Mouse (Mus musculus) thymus, postnatal 14 days (tissue): ENCODE data around the gene AY358078.
"Not testable (repeated sequence)": the region's sequence is repeated elsewhere in the genome, so short reads cannot be mapped to it uniquely, and the experiment has no call there.

ENCODE experiments used
- DNase-seq: peaks from one replicate; pipeline ENCODE4 v3.0.0; 2021

Gene AY358078

DNA sequence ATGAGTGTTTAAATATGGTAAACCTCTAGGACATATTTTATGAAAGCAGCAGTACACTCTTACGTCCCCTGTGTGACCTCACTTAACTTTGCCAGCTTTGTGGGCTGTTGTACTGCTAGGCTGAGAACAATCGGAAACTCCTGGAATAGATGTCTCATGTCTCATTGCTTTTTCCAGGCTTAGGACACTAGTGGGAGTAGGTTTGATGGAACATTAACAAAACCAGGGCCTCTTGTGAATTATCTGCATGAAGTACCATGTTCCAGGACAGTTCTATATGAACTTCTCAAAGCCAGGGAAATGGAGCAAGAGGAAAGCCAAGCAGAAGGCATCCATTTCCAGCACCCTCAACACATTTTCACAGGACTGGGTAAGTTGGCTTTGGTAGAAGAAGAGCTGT is at the start of gene AY358078:
AY358078 (plus strand) TSS at position 301 of the 400 bp plus-strand sequence.
- no peak for DNase-seq

DNA sequence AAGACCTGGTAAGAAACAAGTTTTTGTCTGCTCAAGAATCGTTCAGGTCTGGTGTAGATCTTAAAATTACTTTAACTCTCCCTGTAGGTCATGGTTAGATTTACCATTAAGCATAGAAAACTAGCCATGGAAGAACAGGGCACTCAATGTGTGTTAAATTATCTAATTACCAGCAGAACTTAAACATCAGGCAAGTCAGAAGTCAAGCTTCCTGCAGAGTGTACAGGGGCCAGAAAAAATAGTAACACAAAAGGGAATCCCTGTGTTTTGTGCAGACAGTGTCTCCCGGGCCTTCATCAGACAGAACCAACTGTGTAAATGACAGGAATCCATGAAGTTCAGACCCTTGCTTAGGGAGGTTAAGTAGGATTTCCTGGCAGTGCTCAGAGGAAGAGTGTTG is 43.9 kb upstream of the AY358078 start:
- no peak for DNase-seq

DNA sequence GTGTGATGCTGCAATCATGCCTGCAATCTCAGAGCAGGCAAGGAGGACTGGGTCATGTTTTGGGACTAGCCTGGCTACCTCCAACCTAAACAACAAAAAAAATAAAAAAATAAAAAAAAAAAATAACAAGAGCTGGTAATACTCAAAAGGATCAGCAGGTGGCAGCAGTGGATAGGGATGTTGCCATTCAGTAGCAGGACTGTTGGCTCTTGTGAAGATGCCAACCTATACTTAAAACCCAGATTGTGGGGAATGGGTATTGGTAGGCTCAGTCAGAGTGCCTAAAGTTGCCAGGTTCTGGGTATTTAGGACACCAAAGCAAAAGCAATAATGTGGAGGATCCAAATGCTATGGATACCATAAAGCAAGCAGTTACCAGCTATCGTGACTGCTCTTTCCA is 28.5 kb upstream of the AY358078 start:
- DNase-seq: not testable (repeated sequence)

DNA sequence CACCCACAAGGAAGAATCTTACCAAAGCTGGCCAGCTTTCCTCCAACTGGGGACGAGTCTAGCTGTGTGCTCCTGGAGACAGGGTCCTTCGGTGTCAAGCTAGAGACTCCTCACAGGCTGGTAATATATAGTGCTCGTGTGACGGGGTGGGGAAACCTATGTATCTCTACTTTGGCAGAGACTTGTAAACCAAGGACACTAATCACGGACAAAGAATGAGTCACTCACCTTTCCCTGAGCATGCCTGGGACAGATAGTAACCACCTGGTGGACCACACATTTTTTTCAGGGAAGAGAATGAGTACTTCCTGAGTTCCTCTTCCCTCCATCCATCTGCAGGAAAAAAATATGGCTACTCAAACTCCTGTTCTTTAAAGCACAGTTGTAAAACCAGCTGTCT is 26.4 kb upstream of the AY358078 start, which contains the start of gene Ang4:
Ang4 (minus strand) TSS at position 101 of the 400 bp plus-strand sequence.
- no peak for DNase-seq

DNA sequence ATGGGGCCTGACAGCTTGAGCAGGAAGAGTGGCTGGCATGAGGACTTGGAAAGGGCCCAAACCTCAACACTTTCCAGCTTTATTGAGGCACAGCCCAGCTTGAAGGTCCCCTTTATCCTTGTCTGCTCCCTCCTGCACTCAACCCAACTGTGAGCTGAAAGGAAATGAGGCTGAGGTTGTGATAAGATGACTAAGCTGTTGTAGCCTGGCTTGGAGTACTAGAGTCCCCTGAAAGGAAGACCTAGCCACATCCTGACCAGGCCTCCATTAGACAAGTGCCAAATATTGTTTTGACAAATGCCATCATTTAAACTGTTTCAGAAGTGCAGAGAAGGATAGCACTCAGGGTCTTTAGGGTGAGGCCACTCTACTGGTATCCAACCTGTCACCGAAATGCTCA is 22.1 kb upstream of the AY358078 start:
- no peak for DNase-seq

DNA sequence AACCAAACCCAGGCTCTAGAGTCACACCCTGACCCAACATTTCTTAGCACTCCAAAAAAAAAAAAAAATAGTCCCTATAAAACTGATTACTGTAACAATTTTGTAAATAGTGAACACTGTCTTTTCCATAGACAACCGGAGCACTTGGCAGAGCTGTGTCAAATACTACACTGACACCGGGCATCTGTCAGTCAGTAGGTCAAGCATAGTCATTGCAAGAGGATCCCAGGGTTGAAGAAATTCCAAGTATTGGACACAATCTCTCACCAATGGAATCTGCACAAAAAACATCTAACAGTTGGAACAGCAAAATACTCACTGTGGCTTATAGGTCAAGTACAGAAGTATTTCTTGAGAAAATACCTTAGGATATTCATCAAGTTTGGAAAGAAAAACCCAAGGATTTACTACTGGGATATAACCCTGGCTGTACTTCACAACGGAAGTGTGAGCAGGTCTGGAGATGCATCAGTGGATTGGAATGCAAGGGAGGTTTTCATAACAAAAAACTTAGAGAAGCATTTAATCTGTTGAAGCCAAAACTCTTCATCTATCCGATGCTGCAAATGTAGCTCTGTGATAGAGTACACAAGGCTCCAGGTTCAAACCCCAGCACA is 20.9 kb upstream of the AY358078 start:
- DNase-seq: no peak

DNA sequence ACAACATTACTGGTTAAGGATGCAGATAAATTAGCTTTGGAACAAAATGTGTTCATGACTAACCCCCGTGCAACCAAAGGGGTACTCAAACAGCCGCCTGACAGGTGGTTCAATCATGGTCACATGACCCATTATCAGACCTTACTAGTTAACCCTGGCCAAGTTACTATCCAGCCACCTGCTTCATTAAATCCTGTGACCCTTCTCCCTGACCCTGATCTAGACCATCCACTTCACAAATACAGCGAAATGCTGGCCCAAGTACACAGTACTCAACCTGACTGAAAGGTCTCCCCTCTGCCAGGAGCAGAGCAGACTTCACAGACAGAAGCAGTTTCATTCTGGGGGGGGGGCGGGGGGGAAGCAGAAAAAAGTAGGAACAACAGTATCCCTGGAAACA is 13.5 kb upstream of the AY358078 start:
- DNase-seq: no peak

DNA sequence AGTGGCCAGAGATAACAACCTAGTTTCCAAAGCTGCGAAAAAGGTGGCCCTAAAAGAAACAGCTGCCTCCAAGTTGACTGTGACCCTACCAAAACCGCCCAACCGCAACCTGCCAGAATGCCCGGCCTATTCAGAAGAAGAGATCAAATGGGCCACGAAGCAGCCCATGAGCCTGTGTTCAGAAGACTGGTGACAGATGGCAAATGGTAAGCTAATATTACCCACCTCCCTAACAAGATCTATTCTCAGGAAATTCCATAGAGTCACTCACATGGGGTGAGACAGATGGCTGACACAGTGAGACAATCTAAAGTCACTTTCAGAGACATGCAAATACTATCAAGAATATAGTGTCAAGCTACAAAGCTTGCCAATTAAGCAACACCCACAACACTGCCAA is 12.8 kb upstream of the AY358078 start:
- DNase-seq: no peak

DNA sequence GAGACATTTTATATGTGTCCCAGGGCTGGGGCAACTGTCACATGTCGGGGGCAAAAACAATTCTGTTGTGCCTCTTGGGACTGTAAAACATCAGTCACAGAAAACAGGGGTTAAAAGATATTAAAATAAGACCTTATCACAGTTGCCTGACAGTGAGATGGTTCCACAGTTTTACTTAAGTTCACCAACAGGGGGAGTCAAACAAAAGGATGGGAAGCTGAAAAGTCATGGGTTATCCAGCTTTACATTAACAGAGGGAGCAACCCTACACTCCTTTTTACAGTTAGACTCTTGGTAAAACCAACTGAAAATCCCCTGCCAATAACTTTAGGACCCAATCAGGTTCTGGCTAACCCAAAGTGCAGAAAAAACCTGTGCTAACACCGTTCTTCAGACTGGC is 10.7 kb upstream of the AY358078 start:
- DNase-seq: no peak

DNA sequence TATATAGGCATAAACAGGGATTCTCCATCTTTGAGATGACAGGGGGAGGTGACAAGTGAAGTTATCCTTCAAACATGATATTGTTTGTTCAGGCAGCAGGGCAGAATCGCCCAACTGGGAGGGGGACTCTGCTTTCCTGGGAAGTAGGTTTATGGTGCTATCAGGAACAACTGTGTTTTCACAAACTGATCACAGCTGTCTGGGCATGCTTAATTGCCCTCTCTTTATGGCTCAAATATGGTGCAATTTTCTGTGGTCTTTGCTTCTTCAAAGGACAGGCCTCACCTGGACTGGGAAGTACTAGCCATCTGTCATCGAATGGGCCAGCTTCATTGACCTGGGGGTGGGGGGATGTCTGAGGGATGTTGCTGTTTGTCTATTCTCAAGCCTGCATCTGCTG is 5.7 kb upstream of the AY358078 start:
- no peak for DNase-seq

DNA sequence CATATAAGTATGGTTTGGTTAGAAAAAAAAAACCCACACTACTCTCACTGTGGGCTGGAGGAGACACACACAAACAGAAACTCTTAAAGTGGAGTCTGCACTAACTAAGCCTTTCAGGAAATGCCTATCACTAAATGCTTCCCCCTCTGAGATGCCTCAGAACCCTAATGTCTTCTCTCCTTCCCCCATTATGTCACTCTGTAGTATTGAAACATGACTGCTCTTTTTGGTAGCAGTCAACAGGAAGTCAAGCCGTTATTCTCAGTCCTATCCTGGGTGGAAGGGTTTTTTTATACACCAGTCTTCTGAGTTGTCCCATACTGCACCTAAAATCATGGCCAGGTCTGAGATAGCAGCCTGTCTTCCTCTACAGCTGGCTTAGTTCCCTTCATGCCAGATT is 26.8 kb downstream of the AY358078 start:
- no peak for DNase-seq

DNA sequence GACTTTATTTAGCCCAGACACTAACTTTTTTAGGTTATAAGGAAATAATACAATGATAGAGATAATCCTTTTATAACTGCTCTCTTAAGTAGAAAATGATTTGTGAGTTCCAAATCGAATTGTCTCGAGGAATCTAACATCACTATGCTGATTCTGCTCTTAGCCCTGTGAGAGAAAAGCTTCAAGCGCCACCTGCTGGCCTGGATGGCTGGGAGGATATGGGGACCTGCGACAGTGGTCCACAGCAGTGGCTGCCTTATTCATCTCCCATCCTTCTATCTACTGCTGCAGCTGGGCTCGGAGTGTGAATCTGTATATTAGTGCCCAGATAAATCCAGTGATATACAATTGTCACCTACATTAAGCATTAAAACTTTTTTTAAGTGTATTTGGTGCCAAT is 28.0 kb downstream of the AY358078 start:
- peak; percentile 34 for DNase-seq

DNA sequence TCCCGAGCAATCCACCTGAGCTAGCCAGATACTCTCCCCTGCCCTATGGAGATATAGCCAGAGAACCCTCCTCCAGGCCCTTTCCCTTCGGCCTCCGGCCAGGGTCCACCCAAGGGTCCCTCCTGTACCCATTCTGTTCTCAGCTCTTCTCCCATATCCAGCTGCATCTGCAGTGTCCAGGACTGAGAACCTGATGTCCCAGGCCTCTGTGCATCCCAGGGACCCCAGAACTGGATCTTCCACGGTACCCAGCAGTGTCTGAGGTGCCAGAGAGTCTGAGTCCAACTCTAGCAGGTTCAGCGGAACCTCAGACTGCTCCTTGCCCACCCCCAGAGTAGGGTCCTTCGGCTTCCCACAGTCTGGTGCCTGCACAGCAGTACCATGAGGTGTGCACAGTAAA is 29.3 kb downstream of the AY358078 start:
- DNase-seq: no peak

DNA sequence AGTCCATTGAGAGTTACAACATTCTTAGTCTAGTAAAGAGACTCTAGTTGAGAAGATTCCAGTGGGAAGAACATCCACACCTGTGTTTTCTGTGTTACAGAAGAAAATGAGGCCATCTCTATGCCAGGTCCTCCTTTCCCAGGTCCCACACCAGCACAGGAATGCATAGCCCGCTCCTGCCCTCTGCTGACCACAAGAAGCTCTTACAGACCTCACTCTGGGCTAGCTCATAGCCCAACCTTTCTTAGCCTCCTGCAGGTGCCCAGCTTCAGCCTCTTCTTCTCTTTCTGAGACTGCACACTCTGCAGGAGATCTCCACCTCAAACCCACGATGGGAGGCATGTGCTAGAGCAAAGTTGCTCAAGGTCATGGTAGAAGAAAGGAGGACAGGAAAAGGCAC is 38.6 kb downstream of the AY358078 start:
- DNase-seq: not testable (repeated sequence)

DNA sequence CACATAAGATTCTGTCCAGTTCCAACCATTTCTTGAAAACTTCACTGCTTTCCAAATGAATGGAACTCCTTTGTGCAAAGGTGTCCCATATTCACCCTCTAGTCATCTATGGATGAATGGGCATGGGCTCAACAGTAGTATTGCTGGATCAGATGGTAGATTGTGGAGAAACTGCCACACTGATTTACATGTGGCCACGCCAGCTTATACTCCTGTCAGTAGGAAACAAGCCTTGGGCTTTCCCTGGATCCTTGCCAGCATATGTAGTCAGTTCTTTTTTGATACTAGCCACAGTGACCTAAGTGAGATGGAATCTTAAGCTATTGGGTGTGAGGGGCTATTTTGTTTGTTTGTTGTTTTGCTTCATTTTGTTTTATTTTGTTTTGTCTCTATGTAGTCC is 42.4 kb downstream of the AY358078 start:
- no peak for DNase-seq

DNA sequence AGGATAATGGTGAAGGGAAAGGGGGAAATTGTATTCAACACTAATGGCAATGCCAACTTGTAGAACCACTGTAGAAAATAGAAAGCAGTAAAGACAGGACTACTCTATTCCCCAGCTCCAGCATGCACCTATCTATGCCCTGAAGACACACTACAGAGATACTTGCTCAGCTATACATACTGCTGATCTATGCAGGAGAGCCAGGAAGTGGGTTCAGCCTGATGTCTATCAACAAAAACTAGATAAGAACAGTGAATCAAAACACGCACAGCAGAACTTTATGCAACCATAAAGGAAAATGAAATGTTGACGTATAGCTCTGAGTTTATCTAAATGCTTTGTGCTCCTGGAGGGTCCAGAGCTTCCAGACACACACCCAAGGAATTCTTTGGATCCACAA is 42.9 kb downstream of the AY358078 start:
- no peak for DNase-seq

DNA sequence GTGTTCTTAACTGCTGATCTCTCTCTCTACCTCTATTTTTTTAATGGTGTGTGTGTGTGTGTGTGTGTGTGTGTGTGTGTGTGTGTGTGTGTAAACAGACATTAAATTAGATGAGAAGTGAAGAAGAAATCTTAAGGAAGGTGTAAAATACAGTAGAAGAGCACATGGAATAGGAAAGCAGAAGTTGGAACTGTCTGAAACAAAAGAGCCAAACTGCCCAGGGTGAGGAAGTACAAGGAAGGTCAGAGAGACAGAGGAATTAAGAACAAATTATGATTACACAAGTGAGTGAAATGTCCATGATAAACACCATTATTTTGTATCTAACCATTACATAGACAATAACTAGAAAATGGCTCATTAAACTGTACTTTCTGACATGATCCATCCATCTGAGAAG is 44.0 kb downstream of the AY358078 start:
- DNase-seq: no peak

DNA sequence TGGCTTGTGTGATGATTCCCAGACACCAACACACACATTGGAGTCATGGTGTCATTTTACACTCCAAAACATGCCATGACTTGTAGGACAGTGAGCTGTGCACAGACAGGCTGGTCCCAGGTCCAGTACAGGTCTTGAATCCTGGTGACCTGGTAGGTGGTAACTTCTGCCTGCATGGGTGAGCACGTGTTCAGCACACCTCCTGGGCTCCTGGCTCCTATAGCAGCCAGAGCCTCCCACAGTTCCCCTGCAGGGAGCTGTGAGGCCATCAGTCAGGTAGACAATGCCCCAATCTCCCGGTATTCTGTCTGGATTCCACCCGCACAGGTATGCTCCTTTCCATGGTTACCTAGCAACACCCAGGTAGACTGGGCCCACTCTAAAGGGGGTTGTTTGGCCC is 46.7 kb downstream of the AY358078 start:
- no peak for DNase-seq

DNA sequence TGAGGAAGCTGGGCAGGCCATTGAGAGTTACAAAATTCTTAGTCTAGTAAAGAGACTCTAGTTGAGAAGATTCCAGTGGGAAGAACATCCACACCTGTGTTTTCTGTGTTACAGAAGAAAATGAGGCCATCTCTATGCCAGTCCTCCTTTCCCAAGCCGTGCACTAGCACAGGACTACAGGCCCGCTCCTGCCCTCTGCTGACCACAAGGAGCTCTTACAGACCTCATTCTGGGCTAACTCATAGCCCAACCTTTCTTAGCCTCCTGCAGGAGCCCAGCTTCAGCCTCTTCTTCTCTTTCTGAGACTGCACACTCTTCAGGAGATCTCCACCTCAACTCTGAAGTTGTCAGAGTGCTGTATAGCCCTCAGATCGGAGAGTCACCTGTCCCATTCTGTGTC is 51.2 kb downstream of the AY358078 start:
- DNase-seq: not testable (repeated sequence)

DNA sequence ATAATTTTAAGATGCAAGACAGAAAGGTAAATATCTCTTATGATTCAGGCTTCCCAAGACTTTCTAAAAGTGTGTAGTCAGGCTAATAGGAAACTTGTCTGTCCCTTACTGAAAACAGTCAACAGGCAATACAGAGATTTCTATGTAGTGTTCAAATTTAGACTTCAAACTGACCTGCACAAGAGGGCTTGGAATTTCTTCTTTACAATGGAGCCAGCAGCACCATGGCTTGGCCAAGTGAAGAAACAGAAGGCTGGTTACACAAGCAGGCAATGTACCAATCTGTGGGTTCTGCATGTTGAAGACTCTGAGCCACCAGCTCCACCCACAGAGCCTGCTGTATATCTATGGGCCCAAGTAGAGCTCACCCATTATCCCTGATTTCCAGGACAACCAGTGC is 53.6 kb downstream of the AY358078 start, which contains the start of gene Ear6:
Ear6 (plus strand) TSS at position 301 of the 400 bp plus-strand sequence.
- DNase-seq: no peak

DNA sequence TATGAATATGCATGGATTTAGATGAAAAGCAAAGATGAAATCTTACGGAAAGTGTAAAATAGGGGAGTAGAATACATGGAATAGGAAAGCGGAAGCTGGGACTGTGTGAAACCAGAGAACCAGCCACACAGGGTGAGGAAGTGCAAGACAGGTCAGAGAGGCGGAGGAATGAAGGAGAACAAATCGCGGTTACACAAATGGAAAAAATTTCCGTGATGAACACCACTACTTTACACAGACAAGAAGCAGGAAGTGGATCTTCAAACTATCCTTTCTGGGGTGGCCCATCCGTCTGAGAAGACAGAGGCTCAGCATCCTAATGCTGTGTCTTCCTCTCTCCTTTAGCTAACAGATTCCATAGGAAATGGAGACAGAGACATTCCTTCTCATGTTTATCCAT is 55.4 kb downstream of the AY358078 start:
- DNase-seq: not testable (repeated sequence)

DNA sequence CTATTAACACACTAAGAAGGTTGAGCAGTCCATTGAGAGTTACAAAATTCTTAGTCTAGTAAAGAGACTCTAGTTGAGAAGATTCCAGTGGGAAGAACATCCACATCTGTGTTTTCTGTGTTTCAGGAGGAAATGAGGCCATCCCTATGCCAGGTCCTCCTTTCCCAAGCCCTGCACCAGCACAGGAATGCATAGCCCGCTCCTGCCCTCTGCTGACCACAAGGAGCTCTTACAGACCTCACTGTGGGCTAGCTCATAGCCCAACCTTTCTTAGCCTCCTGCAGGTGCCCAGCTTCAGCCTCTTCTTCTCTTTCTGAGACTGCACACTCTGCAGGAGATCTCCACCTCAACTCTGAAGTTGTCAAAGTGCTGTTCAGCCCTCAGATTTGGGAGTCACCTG is 63.8 kb downstream of the AY358078 start:
- not testable (repeated sequence) for DNase-seq

DNA sequence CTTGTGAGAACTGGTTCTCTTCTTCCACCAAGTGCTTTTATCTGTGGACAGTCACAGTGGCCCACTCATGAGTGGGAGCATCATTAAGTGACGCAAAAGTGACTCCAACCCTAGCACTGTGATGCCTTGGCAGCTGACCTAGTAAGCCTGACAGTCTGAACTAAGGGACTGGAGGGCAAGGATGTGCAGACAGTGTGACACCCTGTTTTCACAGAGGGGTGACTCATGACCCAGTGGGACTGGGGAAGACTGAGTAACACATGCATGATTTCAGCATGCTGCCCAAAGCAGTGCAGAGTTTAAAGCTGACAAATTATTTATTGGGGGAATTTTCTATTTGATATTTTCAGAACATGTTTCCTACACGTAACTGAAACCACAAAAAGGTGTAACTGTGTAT is 70.9 kb downstream of the AY358078 start:
- DNase-seq: no peak

DNA sequence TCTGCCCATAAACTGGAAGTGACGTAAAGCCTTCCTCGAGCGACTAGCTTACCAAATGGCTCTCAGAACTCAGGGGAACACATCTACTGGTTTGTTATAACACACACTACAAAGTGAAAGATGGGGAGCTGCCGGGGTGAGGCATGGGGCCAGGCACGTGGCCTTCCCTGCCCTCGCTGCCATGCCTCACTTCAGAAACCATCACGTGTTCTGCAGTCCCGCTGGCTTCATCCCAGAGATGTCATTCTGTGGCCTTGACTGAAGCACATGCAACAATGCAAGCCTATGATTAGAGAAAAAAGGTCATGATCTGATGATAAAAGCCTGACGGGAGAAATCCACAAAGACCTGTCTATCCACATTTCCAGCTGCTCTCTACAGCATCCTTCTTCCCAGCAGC is 71.9 kb downstream of the AY358078 start:
- DNase-seq: no peak
